ENCODE assay signal across 7 mouse cellular contexts in the genomic region with DNA sequence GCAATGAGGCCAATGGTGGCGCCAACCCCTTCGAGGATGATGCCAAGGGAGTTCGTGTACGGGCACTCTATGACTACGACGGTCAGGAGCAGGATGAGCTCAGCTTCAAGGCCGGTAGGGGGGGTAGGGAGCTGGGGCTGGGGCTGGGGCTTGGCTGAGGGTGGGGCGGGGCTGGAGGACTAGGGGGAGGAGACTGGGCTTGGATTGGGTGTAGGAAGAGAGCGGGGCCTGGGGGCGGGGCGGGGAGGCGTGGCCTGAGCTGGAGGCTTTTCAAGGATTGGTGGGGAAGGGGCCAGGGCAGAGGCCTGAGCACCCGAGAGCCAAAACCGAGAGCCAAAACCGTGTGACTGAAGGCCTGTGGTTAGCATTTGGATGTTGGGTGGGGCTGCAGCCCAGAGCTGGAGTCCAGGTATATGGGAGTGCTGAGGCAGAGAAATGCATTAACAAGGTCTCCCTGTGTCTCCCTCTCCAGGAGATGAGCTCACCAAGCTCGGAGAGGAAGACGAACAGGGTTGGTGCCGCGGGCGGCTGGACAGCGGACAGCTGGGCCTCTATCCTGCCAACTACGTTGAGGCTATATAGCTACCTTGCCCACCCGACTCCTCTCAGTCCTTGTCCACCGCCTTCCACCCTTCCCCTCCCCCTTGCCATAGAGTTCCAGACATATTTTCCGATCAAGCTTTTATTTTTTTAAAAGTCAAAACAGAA. TPM values are rescaled to one million over a fixed set of nuclear protein-coding genes. Genes with fewer than 3 reads are reported as not detected.
A peak's percentile ranks its signal among the peaks of the same experiment; 100 is the strongest.
DNase-seq lines count a peak whose midpoint lies in the region; ATAC-seq lines count a peak whose summit lies in the region.

No protein-coding gene starts in this region.

- no peaks in the 10 kb centered on the region for H3K36me3 ChIP-seq in forebrain, embryonic 11.5 days (ENCODE audit: control insufficient read depth, insufficient read depth, low read length)
- no peaks in the 10 kb centered on the region for H3K36me3 ChIP-seq in limb, embryonic 11.5 days (ENCODE audit: control insufficient read depth, insufficient read depth, low read length)
- 0 out of 2 replicates have a peak, but pooled peaks cover 8% of the 10 kb centered on the region for H3K36me3 ChIP-seq in midbrain, embryonic 13.5 days

- H3K9ac ChIP-seq in forebrain, embryonic 11.5 days (ENCODE audit: low read length): peak overlapping the region; percentile 48; the same call in 1 of the 2 replicates
- H3K9ac ChIP-seq in limb, embryonic 11.5 days (ENCODE audit: low read length): peak overlapping the region; percentile 49; the same call in 1 of the 2 replicates
- peak overlapping the region; percentile 39; the same call in 1 of the 2 replicates for H3K9ac ChIP-seq in midbrain, embryonic 13.5 days (replicated peaks)

- H3K9me3 ChIP-seq in forebrain, embryonic 11.5 days (ENCODE audit: control insufficient read depth, low read length): no peaks in the 10 kb centered on the region
- H3K9me3 ChIP-seq in limb, embryonic 11.5 days (ENCODE audit: control insufficient read depth, low read length): no peaks in the 10 kb centered on the region
- H3K9me3 ChIP-seq in midbrain, embryonic 13.5 days: no peaks in the 10 kb centered on the region

- ATAC-seq in forebrain, embryonic 11.5 days (replicated peaks; ENCODE audit: low FRiP score): peak; percentile 91
- peak; percentile 87 for ATAC-seq in limb, embryonic 11.5 days (ENCODE audit: insufficient number of reproducible peaks, low FRiP score, low TSS enrichment, low read depth)
- ATAC-seq in midbrain, embryonic 13.5 days: peak; percentile 90

- peaks cover 5% of the 10 kb centered on the region; the same call in 1 of the 2 replicates for H3K4me1 ChIP-seq in forebrain, embryonic 11.5 days (replicated peaks; ENCODE audit: control insufficient read depth, insufficient read depth, low read length)
- 0 out of 2 replicates have a peak, but pooled peaks cover 2% of the 10 kb centered on the region for H3K4me1 ChIP-seq in limb, embryonic 11.5 days (ENCODE audit: control insufficient read depth, insufficient read depth, low read length)
- peaks cover 9% of the 10 kb centered on the region for H3K4me1 ChIP-seq in midbrain, embryonic 13.5 days (replicated peaks)

- no peaks in the 10 kb centered on the region; the same call in 1 of the 2 replicates for H3K27me3 ChIP-seq in forebrain, embryonic 11.5 days (ENCODE audit: control insufficient read depth, insufficient read depth, low read length)
- 0 out of 2 replicates have a peak, but pooled peaks cover 7% of the 10 kb centered on the region for H3K27me3 ChIP-seq in limb, embryonic 11.5 days (ENCODE audit: control insufficient read depth, insufficient read depth, low read length)
- H3K27me3 ChIP-seq in midbrain, embryonic 13.5 days: peaks cover 31% of the 10 kb centered on the region

- H3K27ac ChIP-seq in forebrain, embryonic 11.5 days (ENCODE audit: low read depth, low read length): no peak overlapping the region
- H3K27ac ChIP-seq in limb, embryonic 11.5 days (replicated peaks; ENCODE audit: low read depth, low read length): no peak overlapping the region
- H3K27ac ChIP-seq in midbrain, embryonic 13.5 days: no peak overlapping the region

- 4% methylated on average over 25 of the region's 25 CpGs for WGBS in forebrain, embryonic 11.5 days
- WGBS in limb, embryonic 11.5 days: 7% methylated on average over 25 of the region's 25 CpGs
- WGBS in midbrain, embryonic 13.5 days: 5% methylated on average over 25 of the region's 25 CpGs

- H3K4me2 ChIP-seq in forebrain, embryonic 11.5 days (ENCODE audit: low read depth, low read length, severe bottlenecking): peak overlapping the region; percentile 49
- peak overlapping the region; percentile 53 for H3K4me2 ChIP-seq in limb, embryonic 11.5 days (ENCODE audit: low read depth, severe bottlenecking)
- H3K4me2 ChIP-seq in midbrain, embryonic 13.5 days (replicated peaks): peak overlapping the region; percentile 52

- peak overlapping the region; percentile 11 for H3K4me3 ChIP-seq in forebrain, embryonic 11.5 days (ENCODE audit: low read depth, low read length)
- H3K4me3 ChIP-seq in limb, embryonic 11.5 days (ENCODE audit: low read depth, low read length): peak overlapping the region; percentile 20; the same call in 1 of the 2 replicates
- H3K4me3 ChIP-seq in midbrain, embryonic 13.5 days (replicated peaks): peak overlapping the region; percentile 29

- peak; percentile 94 for DNase-seq in ES-CJ7 (ENCODE audit: low read depth, low spot score)
- DNase-seq in adrenal gland, adult 18-20 months (ENCODE audit: low spot score in 2 of 2): peak; percentile 65 to 66
- peak; percentile 98 for DNase-seq in forebrain, embryonic 11.5 days (ENCODE audit: low spot score)
- DNase-seq in heart, postnatal 4 days: peak; percentile 80
- DNase-seq in limb, embryonic 11.5 days (ENCODE audit: low spot score): peak; percentile 92
- peak; percentile 79 for DNase-seq in testis, postnatal 14 days (ENCODE audit: low spot score)

RNA-seq across cellular contexts. Expression of gene Spdef, which starts 20.6 kb away (rescaled TPM):
- total RNA-seq in adrenal gland, adult 18-20 months (2021): under 1 TPM in 1 of 2 experiments, not detected in 1; 0.27 TPM
- 0.15 TPM in 1 of 2 replicates, not detected in the other for polyA plus RNA-seq in forebrain, embryonic 11.5 days (2014; fragmentation: Nextera tagmentation; extraction: Ambion mirVana)
- total RNA-seq in heart, postnatal 4 days (2021): under 1 TPM; 0.16 to 0.38 TPM
- polyA plus RNA-seq in limb, embryonic 11.5 days (2014; fragmentation: Nextera tagmentation; extraction: Ambion mirVana): 0.24 and 0.27 TPM in 2 replicates
- polyA plus RNA-seq in midbrain, embryonic 13.5 days (2015; fragmentation: Nextera tagmentation; extraction: Ambion mirVana): 0.90 and 1.3 TPM in 2 replicates

RNA-seq across cellular contexts. Expression of gene Pacsin1, which starts 52.8 kb away (rescaled TPM):
- 1 to 10 TPM; 4.9 TPM for total RNA-seq in adrenal gland, adult 18-20 months (2021)
- polyA plus RNA-seq in forebrain, embryonic 11.5 days (2014; fragmentation: Nextera tagmentation; extraction: Ambion mirVana): 4.7 and 5.3 TPM in 2 replicates
- total RNA-seq in heart, postnatal 4 days (2021): under 1 TPM in 1 of 2 experiments, not detected in 1; 0.17 TPM
- polyA plus RNA-seq in limb, embryonic 11.5 days (2014; fragmentation: Nextera tagmentation; extraction: Ambion mirVana): 5.6 and 6.5 TPM in 2 replicates
- 19.9 and 23.6 TPM in 2 replicates for polyA plus RNA-seq in midbrain, embryonic 13.5 days (2015; fragmentation: Nextera tagmentation; extraction: Ambion mirVana)
